Mouse (Mus musculus) embryonic facial prominence, embryonic 14.5 days (tissue): ENCODE data around the gene Rbm15. TPM values are rescaled to one million over a fixed set of nuclear protein-coding genes. Genes with fewer than 3 reads are reported as not detected.
A peak's percentile ranks its signal among the peaks of the same experiment; 100 is the strongest.

Experiments
- ATAC-seq: fragments of 200-750 bp; cut with Nextera tagmentation; 2 replicates; pipeline ENCODE4 v1.8.0; 2017; ENCODE audit warnings: low read depth, moderate number of reproducible peaks, moderate TSS enrichment
- DNase-seq: peaks from one replicate; pipeline ENCODE4 v3.0.0-alpha.2; 2015; ENCODE audit warnings: low spot score
- H3K27ac ChIP-seq: fragments of 300-500 bp; sonication (generic); replicated peaks from 2 replicates; pipeline ENCODE4 v1.5.1; 2014; ENCODE audit warnings: low read depth, mild to moderate bottlenecking, low read length, moderate library complexity
- H3K27me3 ChIP-seq: fragments of 300-500 bp; sonication (generic); replicated peaks from 2 replicates; pipeline ENCODE4 v1.6.1; 2014; ENCODE audit warnings: low read length; ENCODE audit not compliant: control insufficient read depth, insufficient read depth
- H3K36me3 ChIP-seq: fragments of 300-500 bp; sonication (generic); 2 replicates; pipeline ENCODE4 v1.6.1; 2014; ENCODE audit warnings: low read length, mixed read lengths; ENCODE audit not compliant: control insufficient read depth, insufficient read depth
- H3K4me1 ChIP-seq: fragments of 300-500 bp; sonication (generic); 2 replicates; pipeline ENCODE4 v1.6.1; 2014; ENCODE audit warnings: antibody characterized with exemption, low read length; ENCODE audit not compliant: control insufficient read depth, insufficient read depth
- H3K4me2 ChIP-seq: fragments of 300-500 bp; sonication (generic); 2 replicates; pipeline ENCODE4 v1.6.1; 2014; ENCODE audit warnings: low read depth, mild to moderate bottlenecking, low read length, moderate library complexity, mixed read lengths
- H3K4me3 ChIP-seq: fragments of 300-500 bp; sonication (generic); 2 replicates; pipeline ENCODE4 v1.5.1; 2014; ENCODE audit warnings: low read depth, mild to moderate bottlenecking, low read length
- H3K9ac ChIP-seq: fragments of 300-500 bp; sonication (generic); 2 replicates; pipeline ENCODE4 v1.6.1; 2014; ENCODE audit warnings: low read depth, mild to moderate bottlenecking, low read length, moderate library complexity, mixed read lengths
- H3K9me3 ChIP-seq: fragments of 300-500 bp; sonication (generic); 2 replicates; pipeline ENCODE4 v1.6.1; 2016; ENCODE audit warnings: low read length; ENCODE audit not compliant: control insufficient read depth
- WGBS: fragments of 180-500 bp; shearing (Covaris S2); extraction: QIAGEN DNeasy Blood & Tissue Kit; methylation state at CpG from one replicate; pipeline ENCODE4 v1.1.7; 2014; 5-methylcytosine and 5-hydroxymethylcytosine counted together
- polyA plus RNA-seq: library from polyadenylated mRNA; unstranded; fragments of >200 nt; fragmentation: Nextera tagmentation; extraction: Ambion mirVana; gene quantifications from 2 replicates; pipeline ENCODE4 v1.2.1, GENCODE M21; 2014

Gene Rbm15
- polyA plus RNA-seq, 1 experiment from 2014 or later, result 13.7 TPM

DNA sequence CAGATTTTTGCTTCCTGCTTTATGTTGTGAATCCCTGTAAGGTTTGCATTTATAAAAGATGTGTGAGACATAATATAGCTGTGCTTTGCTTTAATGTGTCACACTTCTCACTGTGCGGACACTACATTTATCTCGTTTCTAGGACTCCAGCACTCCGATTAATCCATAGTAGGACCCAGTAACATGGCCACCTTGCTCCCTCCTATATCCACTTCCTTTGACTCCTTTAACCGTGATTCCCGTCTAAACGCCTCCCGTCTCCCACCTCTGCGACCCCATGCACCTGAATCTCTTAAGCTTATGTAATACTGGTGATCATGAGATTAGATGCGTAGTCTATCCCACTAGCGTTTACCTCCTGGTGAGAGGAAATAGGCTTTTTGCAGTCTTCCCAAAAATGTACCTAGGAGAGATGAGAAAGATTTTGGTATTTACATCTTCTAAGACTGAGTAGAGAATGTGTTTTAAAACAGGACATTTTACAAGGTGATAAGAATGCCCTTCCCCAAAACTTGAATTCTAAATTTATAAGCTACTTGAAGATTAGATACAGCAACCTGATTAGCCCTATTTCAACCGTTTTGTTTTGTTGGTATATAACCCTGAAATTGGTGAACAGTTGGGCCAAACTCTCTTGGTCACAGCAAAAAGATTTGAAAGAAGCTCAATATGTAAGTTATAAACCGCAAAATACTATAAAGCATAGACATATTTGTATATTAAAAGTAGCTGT, 895 bp upstream of the Rbm15 start:
- Histone ChIP-seq H3K9ac (peak overlapping the region; percentile 89), H3K4me2 (peak overlapping the region; percentile 61), H3K36me3 (peaks cover 17% of the 10 kb centered on the region), H3K27me3 (no peaks in the 10 kb centered on the region), H3K27ac (peak overlapping the region; percentile 95), H3K9me3 (no peaks in the 10 kb centered on the region), H3K4me3 (peak overlapping the region; percentile 96), H3K4me1 (peaks cover 19% of the 10 kb centered on the region)
- 13% methylated on average over 12 of the region's 12 CpGs for WGBS
- DNase-seq (no peak), ATAC-seq (no peak)

- DNase-seq (peak; percentile 100), ATAC-seq (peak; percentile 97)
- H3K4me3 ChIP-seq, result peak overlapping the region; percentile 96
- peak overlapping the region; percentile 95 for H3K27ac ChIP-seq
- H3K9me3 ChIP-seq, result no peaks in the 10 kb centered on the region
- H3K4me2 ChIP-seq, result peak overlapping the region; percentile 95; the same call in 1 of the 2 replicates
- H3K9ac ChIP-seq, result peak overlapping the region; percentile 96
- H3K4me1 ChIP-seq, result peaks cover 24% of the 10 kb centered on the region
- H3K27me3 ChIP-seq, result no peaks in the 10 kb centered on the region
- WGBS, result 0% methylated on average over 34 of the region's 37 CpGs
- H3K36me3 ChIP-seq, result peaks cover 18% of the 10 kb centered on the region
These were observed 503 bp downstream of the Rbm15 start for GRCm38 (mm10) chr3:107332960-107333380.

DNA sequence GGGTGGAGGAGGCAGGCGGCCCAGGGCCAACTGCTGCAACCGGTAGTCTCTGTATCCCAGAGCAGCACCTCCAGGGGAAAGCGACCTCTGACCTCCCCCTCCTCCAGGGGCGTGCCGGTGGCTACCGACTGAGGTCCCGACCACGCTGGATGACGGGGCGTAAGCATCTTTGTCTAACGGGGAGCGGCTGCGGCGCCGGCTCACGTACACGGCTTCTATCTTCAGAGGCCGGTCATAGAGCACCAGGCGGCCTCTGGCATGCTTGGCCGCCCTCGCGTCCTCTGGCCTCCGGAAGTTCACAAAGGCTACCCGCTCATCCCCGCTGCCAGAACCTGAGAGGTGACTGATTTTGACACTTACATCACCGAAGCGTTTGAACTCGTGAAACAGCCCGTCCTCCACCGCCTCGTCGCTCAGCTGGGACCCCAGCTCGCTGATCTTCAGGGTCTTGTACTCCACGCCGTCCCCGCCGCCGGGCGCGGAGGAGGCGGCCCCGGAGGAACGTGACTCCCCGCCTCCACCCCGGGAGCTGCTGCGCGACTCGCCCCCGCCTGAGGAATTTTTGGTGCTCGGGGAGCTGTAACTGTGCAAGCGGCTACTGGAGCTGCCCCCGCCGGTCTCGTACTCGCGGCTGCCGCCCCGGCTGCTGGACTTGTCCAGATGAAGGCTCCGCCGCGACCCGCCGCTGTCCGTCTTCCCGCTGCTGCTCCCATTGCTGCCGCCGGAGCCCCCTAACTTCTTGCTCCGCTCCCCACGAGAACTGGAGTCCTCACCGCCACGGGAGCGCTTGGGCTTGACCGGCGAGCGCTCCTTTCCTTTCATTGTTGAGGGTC, 1.1 kb downstream of the Rbm15 start:
- Histone ChIP-seq H3K4me3 (peak overlapping the region; percentile 96), H3K27me3 (no peaks in the 10 kb centered on the region), H3K9me3 (no peaks in the 10 kb centered on the region), H3K36me3 (peaks cover 22% of the 10 kb centered on the region), H3K27ac (peak overlapping the region; percentile 90), H3K9ac (peak overlapping the region; percentile 96), H3K4me2 (peak overlapping the region; percentile 95), H3K4me1 (peaks cover 24% of the 10 kb centered on the region)
- ATAC-seq, result 0 out of 2 replicates have a peak, but pooled peaks have one; percentile 3
- DNase-seq, result peak; percentile 47
- under 1% methylated on average over 61 of the region's 75 CpGs for WGBS

GRCm38 (mm10) chr3:107331746-107332126, 1.7 kb downstream of the Rbm15 start:
- Histone ChIP-seq H3K27ac (no peak overlapping the region), H3K4me3 (peak overlapping the region; percentile 96), H3K9ac (peak overlapping the region; percentile 96), H3K4me2 (peak overlapping the region; percentile 95), H3K4me1 (peaks cover 24% of the 10 kb centered on the region), H3K9me3 (no peaks in the 10 kb centered on the region), H3K36me3 (peaks cover 23% of the 10 kb centered on the region), H3K27me3 (no peaks in the 10 kb centered on the region)
- ATAC-seq (no peak), DNase-seq (no peak)
- 23% methylated on average over 17 of the region's 17 CpGs for WGBS

DNA sequence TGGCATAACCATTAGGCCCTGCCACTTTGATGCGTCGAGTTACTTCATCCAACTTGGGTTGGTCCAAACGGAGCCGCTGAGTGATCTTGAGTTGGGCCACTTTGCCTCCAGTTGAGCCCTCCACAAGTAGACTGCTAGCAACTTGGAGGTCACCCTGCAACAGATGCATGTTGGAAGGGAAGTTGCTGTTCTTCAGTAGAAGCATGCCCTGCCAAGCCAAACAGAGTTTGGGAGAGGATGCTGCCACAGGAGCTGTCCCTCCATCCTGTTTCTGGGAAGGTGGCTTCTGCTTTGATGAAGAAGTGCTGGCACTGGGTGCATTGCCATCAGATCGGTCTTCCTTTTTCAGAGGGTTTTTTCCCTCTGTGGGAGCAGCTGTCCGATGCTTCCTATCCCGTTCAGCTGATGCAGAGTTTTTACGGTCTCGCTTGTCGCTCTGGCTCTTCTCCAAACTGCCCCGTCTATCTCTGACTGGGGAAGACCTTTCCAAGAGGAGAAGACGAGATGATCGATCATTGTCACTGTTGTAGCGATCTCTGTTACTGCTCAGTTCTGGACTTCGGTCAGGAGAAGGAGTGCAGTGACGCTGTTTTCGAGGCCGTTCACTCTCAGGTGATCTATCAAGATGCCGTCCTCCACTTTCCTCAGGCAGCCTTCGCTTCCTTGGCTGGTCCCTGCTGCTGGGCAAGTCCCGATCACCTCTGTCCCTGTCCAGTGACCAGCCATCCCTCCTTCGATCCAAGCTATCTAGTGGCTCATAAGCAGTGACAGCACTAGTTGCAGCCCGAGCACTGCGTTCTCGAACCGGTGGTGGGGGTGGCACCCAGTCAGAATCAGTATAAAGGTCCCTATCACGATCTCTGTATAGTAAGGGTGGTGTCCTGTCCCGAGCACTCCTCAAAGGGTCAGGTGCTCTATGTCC, 2.7 kb downstream of the Rbm15 start:
- DNase-seq (no peak), ATAC-seq (no peak)
- H3K4me1 ChIP-seq, result peaks cover 24% of the 10 kb centered on the region
- no peaks in the 10 kb centered on the region for H3K27me3 ChIP-seq
- peak overlapping the region; percentile 96; the same call in 1 of the 2 replicates for H3K9ac ChIP-seq
- H3K4me3 ChIP-seq, result peak overlapping the region; percentile 96
- 77% methylated on average over 28 of the region's 28 CpGs for WGBS
- H3K4me2 ChIP-seq, result peak overlapping the region; percentile 95
- H3K36me3 ChIP-seq, result peaks cover 29% of the 10 kb centered on the region
- H3K9me3 ChIP-seq, result no peaks in the 10 kb centered on the region
- no peak overlapping the region for H3K27ac ChIP-seq

DNA sequence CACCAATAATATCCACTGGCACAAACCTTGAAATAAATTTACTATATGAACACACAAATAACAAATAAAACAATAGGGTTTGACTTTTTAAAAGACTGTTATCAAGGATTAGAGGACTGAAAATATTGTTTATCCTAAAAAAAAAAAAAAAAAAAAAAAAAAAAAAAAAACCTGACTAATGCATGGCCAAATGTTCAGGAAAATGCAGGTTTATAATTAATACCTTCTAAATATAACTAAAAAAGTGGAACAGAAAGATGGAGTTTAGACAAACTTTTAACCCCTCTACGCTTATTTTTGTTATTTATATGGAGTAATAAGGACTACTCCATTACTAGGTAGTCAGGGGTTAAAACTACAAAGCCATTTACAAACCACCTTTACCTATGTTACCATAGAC, 7.0 kb downstream of the Rbm15 start:
- ATAC-seq (no peak), DNase-seq (no peak)
- no peaks in the 10 kb centered on the region for H3K9me3 ChIP-seq
- H3K27ac ChIP-seq, result no peak overlapping the region
- H3K4me1 ChIP-seq, result peaks cover 28% of the 10 kb centered on the region
- peaks cover 61% of the 10 kb centered on the region for H3K36me3 ChIP-seq
- no peak overlapping the region for H3K4me2 ChIP-seq
- WGBS, result 92% methylated on average over 1 of the region's 1 CpGs
- no peaks in the 10 kb centered on the region for H3K27me3 ChIP-seq
- no peak overlapping the region for H3K4me3 ChIP-seq
- H3K9ac ChIP-seq, result no peak overlapping the region

GRCm38 (mm10) chr3:107321776-107322175, 11.7 kb downstream of the Rbm15 start:
- Histone ChIP-seq H3K27me3 (no peaks in the 10 kb centered on the region), H3K9me3 (no peaks in the 10 kb centered on the region), H3K4me1 (peaks cover 6% of the 10 kb centered on the region; the same call in 1 of the 2 replicates), H3K36me3 (peaks cover 60% of the 10 kb centered on the region), H3K4me3 (no peak overlapping the region), H3K4me2 (no peak overlapping the region), H3K9ac (no peak overlapping the region), H3K27ac (no peak overlapping the region)
- DNase-seq (no peak), ATAC-seq (no peak)

GRCm38 (mm10) chr3:107321141-107321540, 12.3 kb downstream of the Rbm15 start:
- H3K9ac ChIP-seq, result no peak overlapping the region
- no peak for DNase-seq
- no peak overlapping the region for H3K4me2 ChIP-seq
- no peak overlapping the region for H3K27ac ChIP-seq
- no peaks in the 10 kb centered on the region for H3K9me3 ChIP-seq
- H3K36me3 ChIP-seq, result peaks cover 58% of the 10 kb centered on the region
- WGBS, result 92% methylated on average over 2 of the region's 2 CpGs
- peaks cover 6% of the 10 kb centered on the region; the same call in 1 of the 2 replicates for H3K4me1 ChIP-seq
- H3K27me3 ChIP-seq, result no peaks in the 10 kb centered on the region
- no peak overlapping the region for H3K4me3 ChIP-seq
- ATAC-seq, result no peak
